Mouse (Mus musculus) hematopoietic stem cell, adult 5-6 weeks (primary cell): ENCODE measurements around the gene Opcml. TPM values are rescaled to one million over a fixed set of nuclear protein-coding genes. Genes with fewer than 3 reads are reported as not detected.

Source experiments
- ATAC-seq, 2 experiments: fragments of 125-278 bp in 1 of 2; replicated peaks in 1 of 2; 2 replicates each; pipeline ENCODE4 v1.8.0; 2016 to 2017; ENCODE audit warnings: inconsistent platforms in 2 of 2, mild to moderate bottlenecking in 2 of 2, moderate number of reproducible peaks in 2 of 2, low read depth in 1 of 2, moderate TSS enrichment in 1 of 2; ENCODE audit not compliant: low FRiP score in 2 of 2, poor library complexity in 2 of 2, severe bottlenecking in 2 of 2, insufficient read depth in 1 of 2, low TSS enrichment in 1 of 2
- total RNA-seq: library from RNA; stranded (forward); fragments of 172-1452, 232-1000 nt; gene quantifications from 2 replicates; pipeline ENCODE4 v1.2.3, GENCODE M21; 2017

Gene Opcml
- total RNA-seq, 1 experiment from 2014 or later, result not detected

GRCm38 (mm10) chr9:28469419-28469818 lies 678.8 kb downstream of the Opcml start:
- no peak for ATAC-seq

- ATAC-seq, result no peak
Observed at GRCm38 (mm10) chr9:28471501-28471900, 680.9 kb downstream of the Opcml start.

GRCm38 (mm10) chr9:28474586-28474985 lies 684.0 kb downstream of the Opcml start:
- ATAC-seq, result no peak

GRCm38 (mm10) chr9:28481261-28481660 lies 690.7 kb downstream of the Opcml start:
- ATAC-seq, result no peak

- no peak for ATAC-seq
Observed at GRCm38 (mm10) chr9:28488499-28488898, 697.9 kb downstream of the Opcml start.

- ATAC-seq, result no peak
Observed at GRCm38 (mm10) chr9:28489828-28490227, 699.3 kb downstream of the Opcml start.

- ATAC-seq, result no peak
Observed at GRCm38 (mm10) chr9:28490410-28490809, 699.8 kb downstream of the Opcml start.

GRCm38 (mm10) chr9:28499841-28500794 lies 709.5 kb downstream of the Opcml start:
- no peak for ATAC-seq

GRCm38 (mm10) chr9:28513905-28514304 lies 723.3 kb downstream of the Opcml start:
- no peak for ATAC-seq

GRCm38 (mm10) chr9:28533191-28533590 lies 742.6 kb downstream of the Opcml start:
- ATAC-seq, result no peak

GRCm38 (mm10) chr9:28535006-28535405 lies 744.4 kb downstream of the Opcml start:
- no peak for ATAC-seq

GRCm38 (mm10) chr9:28536637-28537036 lies 746.1 kb downstream of the Opcml start:
- ATAC-seq, result peak; percentile 45 to 62; a peak in 3 of 4 replicates

- ATAC-seq, result no peak
Observed at GRCm38 (mm10) chr9:28548189-28548588, 757.6 kb downstream of the Opcml start.

GRCm38 (mm10) chr9:28552387-28553182 lies 762.0 kb downstream of the Opcml start:
- no peak for ATAC-seq

GRCm38 (mm10) chr9:28558628-28559027 lies 768.1 kb downstream of the Opcml start:
- no peak for ATAC-seq

- ATAC-seq, result no peak
Observed at GRCm38 (mm10) chr9:28561761-28562160, 771.2 kb downstream of the Opcml start.

- ATAC-seq, result no peak
Observed at GRCm38 (mm10) chr9:28563066-28563683, 772.6 kb downstream of the Opcml start.

- ATAC-seq, result peak; percentile 86
Observed at GRCm38 (mm10) chr9:28569041-28569522, 778.5 kb downstream of the Opcml start.
